Mouse (Mus musculus) liver, embryonic 14.5 days (tissue): ENCODE measurements around the gene Ppm1f.

Experiments used
- CTCF ChIP-seq: IDR thresholded peaks from 2 replicates; pipeline ENCODE4 v1.5.1; 2016; ENCODE audit warnings: antibody characterized with exemption, low read depth, control low read depth
- EP300 ChIP-seq: IDR thresholded peaks from 2 replicates; pipeline ENCODE4 v1.6.1; 2016; ENCODE audit warnings: antibody characterized with exemption, low read depth

DNA sequence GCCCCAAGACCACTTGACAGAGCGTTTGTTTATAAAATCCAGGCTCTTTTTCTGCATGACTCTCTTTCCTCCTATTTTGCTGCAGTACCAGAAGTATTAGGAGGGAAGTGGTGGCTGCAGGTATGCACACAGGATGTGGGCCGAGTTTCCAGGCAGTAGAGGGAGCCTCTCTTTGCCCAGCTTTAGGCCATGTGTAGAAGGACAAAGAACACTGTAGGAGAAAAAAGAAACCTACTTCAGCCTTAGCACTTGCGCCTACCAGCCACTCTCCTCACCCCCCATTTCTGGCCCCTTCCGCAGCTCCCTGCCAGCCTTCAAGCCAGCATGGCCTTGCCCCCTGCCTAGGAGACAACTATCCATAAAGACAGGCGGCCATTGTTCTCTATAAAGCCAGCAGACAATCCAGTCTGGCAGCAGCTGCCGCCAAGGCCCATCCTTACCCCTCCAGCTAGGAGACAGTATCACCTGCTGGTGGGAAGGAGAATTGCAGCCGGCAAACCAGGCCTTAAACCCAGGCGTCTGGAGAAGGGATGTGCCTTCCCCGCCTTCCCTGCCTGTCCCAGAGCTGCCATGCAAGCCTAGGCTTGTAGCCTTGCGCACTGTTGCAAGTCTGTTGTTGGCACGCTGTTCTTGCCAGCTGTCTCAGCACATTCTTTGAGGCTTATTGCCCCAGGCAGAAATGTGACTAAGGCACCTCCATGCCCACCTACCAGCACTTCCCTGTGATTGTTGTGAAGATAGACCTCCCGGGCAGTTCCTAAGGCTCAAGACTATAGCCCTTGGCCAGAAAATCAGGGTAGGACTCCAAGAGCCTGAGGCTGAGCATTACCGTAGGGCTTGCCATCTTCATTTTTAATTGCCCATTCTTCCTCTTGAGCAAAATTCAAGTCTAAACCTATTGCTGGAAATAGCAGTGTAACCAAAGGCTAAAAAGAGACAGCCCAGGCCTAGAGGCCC lies 15.7 kb downstream of the Ppm1f start:
- TF ChIP-seq EP300 (no peak), CTCF (peak; percentile 98)
